Mouse (Mus musculus): ENCODE data around the gene Iqca.

DNA sequence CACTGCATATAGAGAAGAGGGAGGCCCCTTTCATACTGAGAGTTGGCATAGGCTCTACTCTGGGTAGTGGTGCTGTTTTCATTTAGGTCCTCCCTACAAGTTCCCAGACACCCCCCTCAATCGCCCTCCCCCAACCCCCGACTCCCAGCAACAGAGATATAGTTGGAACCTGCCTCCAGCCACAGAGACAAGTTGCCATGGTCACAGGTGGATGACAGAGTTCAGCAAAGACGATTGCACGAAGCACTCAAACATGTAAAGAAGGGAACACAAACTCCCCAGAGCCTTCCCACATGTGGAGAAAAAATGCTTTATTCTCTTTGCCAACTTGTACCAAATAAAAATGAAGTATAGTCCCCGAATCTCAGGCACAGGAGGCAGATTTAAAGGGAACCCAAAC, 29.3 kb upstream of the Iqca start:
- TF ChIP-seq CTCF (IDR thresholded peaks at IDR 0.05; ENCODE audit: extremely low read depth, insufficient read depth, low read length), result no peak
- TF ChIP-seq POLR2A (IDR thresholded peaks at IDR 0.05; ENCODE audit: extremely low read depth, insufficient read depth, low read length), result no peak

Measured in cortical plate, adult 2 months (tissue).